Comparison of ENCODE assay signal across 8 mouse cellular contexts in genomic region chr15:99294287-99294686, GRCm38 (mm10). TPM values are rescaled to one million over a fixed set of nuclear protein-coding genes. Genes with fewer than 3 reads are reported as not detected.
DNase-seq lines count a peak whose midpoint lies in the region; ATAC-seq and TF ChIP-seq lines count a peak whose summit lies in the region.

No protein-coding gene starts in this region.

- H3K4me1 ChIP-seq in heart, embryonic 13.5 days: peaks cover 24% of the 10 kb centered on the region
- H3K4me1 ChIP-seq in E14TG2a.4 (replicated peaks; ENCODE audit: low read depth, low read length): peaks cover 34% of the 10 kb centered on the region
- 0 out of 2 replicates have a peak, but pooled peaks cover 10% of the 10 kb centered on the region for H3K4me1 ChIP-seq in forebrain, postnatal 0 days (ENCODE audit: insufficient read depth)

- TF ChIP-seq CTCF in E14TG2a.4 (conservative IDR thresholded peaks at IDR 0.05; ENCODE audit: low read length): no peak
- TF ChIP-seq CTCF in forebrain, postnatal 0 days (IDR thresholded peaks at IDR 0.05; ENCODE audit: low read depth): no peak

- H3K4me2 ChIP-seq in heart, embryonic 13.5 days: peak overlapping the region; percentile 77
- H3K4me2 ChIP-seq in forebrain, postnatal 0 days (ENCODE audit: low read depth): peak overlapping the region; percentile 57

- WGBS in heart, embryonic 13.5 days: 16% methylated on average over 16 of the region's 16 CpGs
- WGBS in forebrain, postnatal 0 days: 16% methylated on average over 16 of the region's 16 CpGs

- H3K4me3 ChIP-seq in heart, embryonic 13.5 days: peak overlapping the region; percentile 67
- peak overlapping the region; percentile 86 for H3K4me3 ChIP-seq in E14TG2a.4 (replicated peaks; ENCODE audit: low read length)
- H3K4me3 ChIP-seq in forebrain, postnatal 0 days (ENCODE audit: low read depth, low read length): peak overlapping the region; percentile 62

- no peaks in the 10 kb centered on the region for H3K27me3 ChIP-seq in heart, embryonic 13.5 days (replicated peaks)
- H3K27me3 ChIP-seq in E14TG2a.4 (ENCODE audit: insufficient read depth, low read length): peaks cover 2% of the 10 kb centered on the region
- no peaks in the 10 kb centered on the region for H3K27me3 ChIP-seq in forebrain, postnatal 0 days (ENCODE audit: insufficient read depth, low read length)

- H3K36me3 ChIP-seq in heart, embryonic 13.5 days: no peaks in the 10 kb centered on the region
- peaks cover 6% of the 10 kb centered on the region; the same call in 1 of the 2 replicates for H3K36me3 ChIP-seq in E14TG2a.4 (ENCODE audit: insufficient read depth, low read length)
- H3K36me3 ChIP-seq in forebrain, postnatal 0 days (ENCODE audit: insufficient read depth): no peaks in the 10 kb centered on the region

- no peaks in the 10 kb centered on the region for H3K9me3 ChIP-seq in heart, embryonic 13.5 days
- no peaks in the 10 kb centered on the region for H3K9me3 ChIP-seq in E14TG2a.4 (ENCODE audit: low read length)
- no peaks in the 10 kb centered on the region for H3K9me3 ChIP-seq in forebrain, postnatal 0 days (ENCODE audit: low read length)

- intact Hi-C loops in left cerebral cortex, postnatal 4 days (cut with DNase I): no loop called here

- peak overlapping the region; percentile 83 for H3K9ac ChIP-seq in heart, embryonic 13.5 days
- peak overlapping the region; percentile 72 for H3K9ac ChIP-seq in forebrain, postnatal 0 days

- DNase-seq in heart, postnatal 4 days: no peak
- DNase-seq in forebrain, postnatal 0 days: peak; percentile 29
- no peak for DNase-seq in right cerebral cortex, adult 18-20 months
- DNase-seq in left cerebral cortex, postnatal 4 days: no peak
- no peak for DNase-seq in spleen, postnatal 14 days (ENCODE audit: low spot score in 2 of 2)

- no peak for ATAC-seq in heart, embryonic 13.5 days (ENCODE audit: extremely low read depth, insufficient number of reproducible peaks, low FRiP score, low TSS enrichment)
- ATAC-seq in forebrain, postnatal 0 days: no peak
- ATAC-seq in megakaryocyte progenitor cell, adult 5-6 weeks (replicated peaks; ENCODE audit: poor library complexity): peak; percentile 23; the same call in 1 of the 2 replicates

- peak overlapping the region; percentile 87; the same call in 1 of the 2 replicates for H3K27ac ChIP-seq in heart, embryonic 13.5 days (replicated peaks)
- H3K27ac ChIP-seq in forebrain, postnatal 0 days (ENCODE audit: low read depth, low read length): no peak overlapping the region

RNA-seq across cellular contexts. Expression of gene Prpf40b, which starts 0.6 kb away (rescaled TPM):
- polyA plus RNA-seq in heart, embryonic 13.5 days (2015; fragmentation: Nextera tagmentation; extraction: Ambion mirVana): 37.4 and 41.5 TPM in 2 replicates
- 10 to 100 TPM; 36.5 to 41.4 TPM for total RNA-seq in heart, postnatal 4 days (2021)
- total RNA-seq in forebrain, postnatal 0 days (2014; rRNA removed): 110 and 116 TPM in 2 replicates
- 69.1 and 89.7 TPM in 2 replicates for polyA plus RNA-seq in forebrain, postnatal 0 days (2015; fragmentation: Nextera tagmentation; extraction: Ambion mirVana)
- total RNA-seq in megakaryocyte progenitor cell, adult 5-6 weeks (2015): 7.8 and 11.0 TPM in 2 replicates
- 8.1 and 10.3 TPM in 2 replicates for total RNA-seq in megakaryocyte progenitor cell, adult 5-6 weeks (2017)
- 100 to 1,000 TPM; 125 to 132 TPM for total RNA-seq in left cerebral cortex, postnatal 4 days (2021)

RNA-seq across cellular contexts. Expression of gene Fam186b, which starts 1.4 kb away (rescaled TPM):
- polyA plus RNA-seq in heart, embryonic 13.5 days (2015; fragmentation: Nextera tagmentation; extraction: Ambion mirVana): 0.40 and 0.52 TPM in 2 replicates
- under 1 TPM in 1 of 2 experiments, not detected in 1; 0.17 TPM for total RNA-seq in heart, postnatal 4 days (2021)
- 0.52 and 1.5 TPM in 2 replicates for total RNA-seq in forebrain, postnatal 0 days (2014; rRNA removed)
- 0.58 and 0.85 TPM in 2 replicates for polyA plus RNA-seq in forebrain, postnatal 0 days (2015; fragmentation: Nextera tagmentation; extraction: Ambion mirVana)
- total RNA-seq in megakaryocyte progenitor cell, adult 5-6 weeks (2015): not detected in 2 replicates
- total RNA-seq in megakaryocyte progenitor cell, adult 5-6 weeks (2017): not detected in 2 replicates
- 1 to 10 TPM in 1 of 2 experiments, under 1 TPM in 1; 0.64 to 1.3 TPM for total RNA-seq in left cerebral cortex, postnatal 4 days (2021)

RNA-seq across cellular contexts. Expression of gene Mcrs1, which starts 42.5 kb away (rescaled TPM):
- 149 TPM in 2 replicates for polyA plus RNA-seq in heart, embryonic 13.5 days (2015; fragmentation: Nextera tagmentation; extraction: Ambion mirVana)
- 10 to 100 TPM; 82.4 to 88.4 TPM for total RNA-seq in heart, postnatal 4 days (2021)
- total RNA-seq in forebrain, postnatal 0 days (2014; rRNA removed): 231 and 250 TPM in 2 replicates
- polyA plus RNA-seq in forebrain, postnatal 0 days (2015; fragmentation: Nextera tagmentation; extraction: Ambion mirVana): 242 and 258 TPM in 2 replicates
- 37.8 and 41.4 TPM in 2 replicates for total RNA-seq in megakaryocyte progenitor cell, adult 5-6 weeks (2015)
- total RNA-seq in megakaryocyte progenitor cell, adult 5-6 weeks (2017): 28.2 and 39.7 TPM in 2 replicates
- 100 to 1,000 TPM; 136 to 139 TPM for total RNA-seq in left cerebral cortex, postnatal 4 days (2021)
